13 mouse cellular contexts compared by ENCODE assay signal in the genomic region with DNA sequence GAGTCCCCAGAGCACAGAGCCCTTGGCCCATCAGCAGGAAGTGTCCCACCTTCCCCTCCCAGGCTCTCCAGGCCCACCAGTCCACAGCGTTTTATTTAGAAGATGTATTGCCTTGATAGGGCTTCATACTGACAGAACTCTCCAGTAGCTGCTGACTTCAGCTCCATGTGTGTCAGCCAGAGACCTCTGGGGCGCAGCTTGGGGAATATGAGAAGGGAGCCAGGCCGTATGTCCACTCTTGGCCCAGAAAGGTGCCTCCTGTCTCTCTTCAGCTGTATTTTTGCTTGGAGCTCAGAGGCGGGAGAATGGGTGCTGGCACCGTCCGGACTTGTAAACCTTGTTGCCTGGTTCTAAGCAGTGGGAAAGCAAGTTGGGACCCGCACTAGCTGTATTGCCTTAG. TPM values are rescaled to one million over a fixed set of nuclear protein-coding genes. Genes with fewer than 3 reads are reported as not detected.
DNase-seq lines count a peak whose midpoint lies in the region; ATAC-seq and TF ChIP-seq lines count a peak whose summit lies in the region.
"Had no signal": no experiment of that assay in that cellular context is flagged by ENCODE, and none has a peak within 500 bp of the region (broad histone marks: within the 10 kb centered on the region; RNA-seq: fewer than 3 reads in every experiment).

No protein-coding gene starts in this region.

- H3K9me3 ChIP-seq in forebrain, embryonic 12.5 days, result no peaks in the 10 kb centered on the region
- H3K9me3 ChIP-seq in forebrain, embryonic 11.5 days (ENCODE audit: control insufficient read depth, low read length), result no peaks in the 10 kb centered on the region
- H3K9me3 ChIP-seq in kidney, embryonic 14.5 days (ENCODE audit: control insufficient read depth, low read length), result no peaks in the 10 kb centered on the region
- no peaks in the 10 kb centered on the region for H3K9me3 ChIP-seq in embryonic facial prominence, embryonic 15.5 days (replicated peaks)

- H3K36me3 ChIP-seq in forebrain, embryonic 12.5 days (replicated peaks), result peaks cover 17% of the 10 kb centered on the region
- H3K36me3 ChIP-seq in forebrain, embryonic 11.5 days (ENCODE audit: control insufficient read depth, insufficient read depth, low read length), result no peaks in the 10 kb centered on the region
- H3K36me3 ChIP-seq in kidney, embryonic 14.5 days (ENCODE audit: control insufficient read depth, insufficient read depth, low read length), result peaks cover 50% of the 10 kb centered on the region
- H3K36me3 ChIP-seq in kidney, adult 2 months (ENCODE audit: control insufficient read depth, insufficient read depth, low read length), result peaks cover 12% of the 10 kb centered on the region; the same call in 1 of the 2 replicates
- H3K36me3 ChIP-seq in embryonic facial prominence, embryonic 15.5 days, result peaks cover 68% of the 10 kb centered on the region

- H3K27me3 ChIP-seq in forebrain, embryonic 12.5 days, result no peaks in the 10 kb centered on the region
- H3K27me3 ChIP-seq in forebrain, embryonic 11.5 days (ENCODE audit: control insufficient read depth, insufficient read depth, low read length), result no peaks in the 10 kb centered on the region
- H3K27me3 ChIP-seq in kidney, embryonic 14.5 days (ENCODE audit: control insufficient read depth, insufficient read depth, low read length), result no peaks in the 10 kb centered on the region
- no peaks in the 10 kb centered on the region for H3K27me3 ChIP-seq in kidney, adult 2 months (replicated peaks; ENCODE audit: control insufficient read depth, insufficient read depth, low read length)
- H3K27me3 ChIP-seq in cerebellum, adult 2 months (ENCODE audit: control insufficient read depth, insufficient read depth, low read length), result no peaks in the 10 kb centered on the region
- no peaks in the 10 kb centered on the region for H3K27me3 ChIP-seq in embryonic facial prominence, embryonic 15.5 days

- no peak for DNase-seq in forebrain, embryonic 11.5 days (ENCODE audit: low spot score)
- DNase-seq in kidney, adult 2 months, result no peak
- peak; percentile 72 to 79 for DNase-seq in cerebellum, adult 2 months
- DNase-seq in frontal cortex, postnatal 25 days (ENCODE audit: low spot score in 2 of 2), result no peak
- DNase-seq in c-Kit-positive CD71-positive TER-119-positive erythroid progenitor cells, embryonic 14.5 days (ENCODE audit: low spot score), result no peak
- DNase-seq: adrenal gland, adult 2 months; kidney, adult 18-20 months; thymus, postnatal 14 days had no signal

- no peak overlapping the region for H3K4me2 ChIP-seq in forebrain, embryonic 12.5 days
- H3K4me2 ChIP-seq in forebrain, embryonic 11.5 days (ENCODE audit: low read depth, low read length, severe bottlenecking), result no peak overlapping the region
- H3K4me2 ChIP-seq in kidney, embryonic 14.5 days (replicated peaks; ENCODE audit: low read depth, low read length), result no peak overlapping the region
- H3K4me2 ChIP-seq in embryonic facial prominence, embryonic 15.5 days (replicated peaks), result no peak overlapping the region
- H3K4me2 ChIP-seq: liver, embryonic 11.5 days had no signal

- no peak for TF ChIP-seq CTCF in kidney, adult 2 months (conservative IDR thresholded peaks at IDR 0.05; ENCODE audit: insufficient read depth, insufficient read length, low read depth, low read length)
- no peak for TF ChIP-seq CTCF in cerebellum, adult 2 months (IDR thresholded peaks at IDR 0.05; ENCODE audit: borderline replicate concordance, insufficient read depth, low read depth, low read length)

- no peak overlapping the region for H3K9ac ChIP-seq in forebrain, embryonic 12.5 days
- no peak overlapping the region for H3K9ac ChIP-seq in forebrain, embryonic 11.5 days (ENCODE audit: low read length)
- 0 out of 2 replicates have a peak overlapping the region, but pooled peaks have one; percentile 28 for H3K9ac ChIP-seq in kidney, embryonic 14.5 days (ENCODE audit: low read depth, low read length)
- H3K9ac ChIP-seq in embryonic facial prominence, embryonic 15.5 days, result no peak overlapping the region

- H3K27ac ChIP-seq in forebrain, embryonic 12.5 days, result 0 out of 2 replicates have a peak overlapping the region, but pooled peaks have one; percentile 9
- H3K27ac ChIP-seq in forebrain, embryonic 11.5 days (ENCODE audit: low read depth, low read length), result no peak overlapping the region
- peak overlapping the region; percentile 67 for H3K27ac ChIP-seq in kidney, embryonic 14.5 days (ENCODE audit: low read depth, low read length)
- H3K27ac ChIP-seq in kidney, adult 2 months (ENCODE audit: insufficient read depth, low read depth, low read length), result no peak overlapping the region
- H3K27ac ChIP-seq in cerebellum, adult 2 months (ENCODE audit: insufficient read depth, low read length), result peak overlapping the region; percentile 57
- peak overlapping the region; percentile 58 for H3K27ac ChIP-seq in embryonic facial prominence, embryonic 15.5 days (replicated peaks)

- no peak for ATAC-seq in forebrain, embryonic 12.5 days (ENCODE audit: low FRiP score)
- ATAC-seq in forebrain, embryonic 11.5 days (replicated peaks; ENCODE audit: low FRiP score), result no peak
- ATAC-seq in kidney, embryonic 14.5 days (ENCODE audit: low FRiP score, low TSS enrichment), result no peak
- ATAC-seq in embryonic facial prominence, embryonic 15.5 days (ENCODE audit: insufficient number of reproducible peaks, low FRiP score, low TSS enrichment, low read depth), result no peak
- ATAC-seq: forebrain, embryonic 14.5 days had no signal

- 82% methylated on average over 7 of the region's 7 CpGs for WGBS in forebrain, embryonic 12.5 days
- 82% methylated on average over 7 of the region's 7 CpGs for WGBS in forebrain, embryonic 11.5 days
- 60% methylated on average over 7 of the region's 7 CpGs for WGBS in kidney, embryonic 14.5 days
- 81% methylated on average over 7 of the region's 7 CpGs for WGBS in kidney, adult 2 months
- 13% methylated on average over 7 of the region's 7 CpGs for WGBS in cerebellum, adult 2 months
- WGBS in embryonic facial prominence, embryonic 15.5 days, result 59% methylated on average over 7 of the region's 7 CpGs

- peaks cover 29% of the 10 kb centered on the region for H3K4me1 ChIP-seq in forebrain, embryonic 12.5 days
- H3K4me1 ChIP-seq in forebrain, embryonic 11.5 days (replicated peaks; ENCODE audit: control insufficient read depth, insufficient read depth, low read length), result no peaks in the 10 kb centered on the region; the same call in 1 of the 2 replicates
- H3K4me1 ChIP-seq in kidney, embryonic 14.5 days (ENCODE audit: control insufficient read depth, insufficient read depth, low read length), result peaks cover 32% of the 10 kb centered on the region
- H3K4me1 ChIP-seq in kidney, adult 2 months (ENCODE audit: control insufficient read depth, insufficient read depth, low read length), result peaks cover 19% of the 10 kb centered on the region
- H3K4me1 ChIP-seq in cerebellum, adult 2 months (ENCODE audit: control insufficient read depth, insufficient read depth, low read length), result peaks cover 73% of the 10 kb centered on the region
- peaks cover 51% of the 10 kb centered on the region for H3K4me1 ChIP-seq in embryonic facial prominence, embryonic 15.5 days

- TF ChIP-seq POLR2A in kidney, adult 2 months (IDR thresholded peaks at IDR 0.05; ENCODE audit: low read depth, low read length), result no peak
- TF ChIP-seq POLR2A in cerebellum, adult 2 months (IDR thresholded peaks at IDR 0.05; ENCODE audit: borderline replicate concordance, insufficient read depth, low read length), result no peak

- no peak overlapping the region for H3K4me3 ChIP-seq in forebrain, embryonic 12.5 days (replicated peaks)
- H3K4me3 ChIP-seq in forebrain, embryonic 11.5 days (ENCODE audit: low read depth, low read length), result no peak overlapping the region
- H3K4me3 ChIP-seq in kidney, embryonic 14.5 days (ENCODE audit: low read length), result no peak overlapping the region
- H3K4me3 ChIP-seq in kidney, adult 2 months (ENCODE audit: insufficient read depth, low read depth, low read length), result no peak overlapping the region
- H3K4me3 ChIP-seq in cerebellum, adult 2 months (replicated peaks; ENCODE audit: insufficient read depth, low read depth, low read length), result no peak overlapping the region
- H3K4me3 ChIP-seq in embryonic facial prominence, embryonic 15.5 days (replicated peaks), result no peak overlapping the region

RNA-seq across cellular contexts. Expression of a gene that starts 11.8 kb away (rescaled TPM):
- polyA plus RNA-seq in forebrain, embryonic 12.5 days (2016; fragmentation: Nextera tagmentation; extraction: Ambion mirVana), result 860 and 944 TPM in 2 replicates
- 1,156 and 1,197 TPM in 2 replicates for polyA plus RNA-seq in forebrain, embryonic 11.5 days (2014; fragmentation: Nextera tagmentation; extraction: Ambion mirVana)
- polyA plus RNA-seq in kidney, embryonic 14.5 days (2014; fragmentation: Nextera tagmentation; extraction: Ambion mirVana), result 1,879 and 2,111 TPM in 2 replicates
- 1,267 and 1,337 TPM in 2 replicates for polyA plus RNA-seq in kidney, adult 2 months (2012; rRNA removed)
- 478 and 485 TPM in 2 replicates for polyA plus RNA-seq in cerebellum, adult 2 months (2012; rRNA removed)
- polyA plus RNA-seq in embryonic facial prominence, embryonic 15.5 days (2015; fragmentation: Nextera tagmentation; extraction: Ambion mirVana), result 1,780 and 1,815 TPM in 2 replicates

RNA-seq across cellular contexts. Expression of a gene that starts 17.6 kb away (rescaled TPM):
- 60.4 and 67.4 TPM in 2 replicates for polyA plus RNA-seq in forebrain, embryonic 12.5 days (2016; fragmentation: Nextera tagmentation; extraction: Ambion mirVana)
- 54.8 and 62.4 TPM in 2 replicates for polyA plus RNA-seq in forebrain, embryonic 11.5 days (2014; fragmentation: Nextera tagmentation; extraction: Ambion mirVana)
- polyA plus RNA-seq in kidney, embryonic 14.5 days (2014; fragmentation: Nextera tagmentation; extraction: Ambion mirVana), result 44.3 and 56.0 TPM in 2 replicates
- 42.2 and 45.4 TPM in 2 replicates for polyA plus RNA-seq in kidney, adult 2 months (2012; rRNA removed)
- polyA plus RNA-seq in cerebellum, adult 2 months (2012; rRNA removed), result 39.3 and 40.9 TPM in 2 replicates
- 36.2 and 36.4 TPM in 2 replicates for polyA plus RNA-seq in embryonic facial prominence, embryonic 15.5 days (2015; fragmentation: Nextera tagmentation; extraction: Ambion mirVana)

RNA-seq across cellular contexts. Expression of a gene that starts 40.9 kb away (rescaled TPM):
- 24.6 and 25.3 TPM in 2 replicates for polyA plus RNA-seq in forebrain, embryonic 12.5 days (2016; fragmentation: Nextera tagmentation; extraction: Ambion mirVana)
- polyA plus RNA-seq in forebrain, embryonic 11.5 days (2014; fragmentation: Nextera tagmentation; extraction: Ambion mirVana), result 11.9 and 12.3 TPM in 2 replicates
- polyA plus RNA-seq in kidney, embryonic 14.5 days (2014; fragmentation: Nextera tagmentation; extraction: Ambion mirVana), result 21.9 and 22.4 TPM in 2 replicates
- polyA plus RNA-seq in kidney, adult 2 months (2012; rRNA removed), result 101 and 122 TPM in 2 replicates
- 194 and 240 TPM in 2 replicates for polyA plus RNA-seq in cerebellum, adult 2 months (2012; rRNA removed)
- 51.5 and 52.8 TPM in 2 replicates for polyA plus RNA-seq in embryonic facial prominence, embryonic 15.5 days (2015; fragmentation: Nextera tagmentation; extraction: Ambion mirVana)

Comparison
In these comparisons a context has a peak if more than half of its experiments do, and no peak if none do; other contexts are left out.
1. H3K27ac ChIP-seq: peak in forebrain, embryonic 12.5 days (single experiment), kidney, embryonic 14.5 days (single experiment), cerebellum, adult 2 months (single experiment) and embryonic facial prominence, embryonic 15.5 days (single experiment); none in forebrain, embryonic 11.5 days (single experiment) and kidney, adult 2 months (single experiment).
2. DNase-seq: peak in cerebellum, adult 2 months (2 of 2); none in forebrain, embryonic 11.5 days (single experiment), kidney, adult 2 months (single experiment), frontal cortex, postnatal 25 days (0 of 2) and c-Kit-positive CD71-positive TER-119-positive erythroid progenitor cells, embryonic 14.5 days (single experiment).